Mouse (Mus musculus): Measurements from ENCODE around the gene Kcng1.

Kcng1 gene

DNA sequence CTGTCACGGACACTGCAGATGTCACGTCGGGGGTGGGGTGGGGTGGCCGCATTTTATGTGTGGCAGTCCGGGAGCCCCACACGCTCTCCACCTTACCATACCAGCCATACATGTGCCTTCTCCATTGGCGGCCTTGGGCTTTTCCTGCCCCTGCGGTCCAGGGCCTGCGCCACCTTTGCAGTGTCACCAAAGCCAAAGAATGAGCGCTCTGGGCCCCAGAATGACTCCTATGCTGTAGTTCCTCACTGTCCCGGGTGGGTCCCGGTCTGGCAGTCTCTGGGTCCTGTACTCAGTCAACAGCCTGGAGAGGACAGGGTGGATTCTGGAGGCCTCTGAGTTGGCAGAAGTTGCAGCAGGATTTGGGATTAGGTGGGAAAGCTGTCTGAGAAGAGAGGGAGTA lies at the start of gene Kcng1:
TSS of gene Kcng1 (minus strand) at position 155 of the 400 bp plus-strand sequence.
- no peak for DNase-seq

DNA sequence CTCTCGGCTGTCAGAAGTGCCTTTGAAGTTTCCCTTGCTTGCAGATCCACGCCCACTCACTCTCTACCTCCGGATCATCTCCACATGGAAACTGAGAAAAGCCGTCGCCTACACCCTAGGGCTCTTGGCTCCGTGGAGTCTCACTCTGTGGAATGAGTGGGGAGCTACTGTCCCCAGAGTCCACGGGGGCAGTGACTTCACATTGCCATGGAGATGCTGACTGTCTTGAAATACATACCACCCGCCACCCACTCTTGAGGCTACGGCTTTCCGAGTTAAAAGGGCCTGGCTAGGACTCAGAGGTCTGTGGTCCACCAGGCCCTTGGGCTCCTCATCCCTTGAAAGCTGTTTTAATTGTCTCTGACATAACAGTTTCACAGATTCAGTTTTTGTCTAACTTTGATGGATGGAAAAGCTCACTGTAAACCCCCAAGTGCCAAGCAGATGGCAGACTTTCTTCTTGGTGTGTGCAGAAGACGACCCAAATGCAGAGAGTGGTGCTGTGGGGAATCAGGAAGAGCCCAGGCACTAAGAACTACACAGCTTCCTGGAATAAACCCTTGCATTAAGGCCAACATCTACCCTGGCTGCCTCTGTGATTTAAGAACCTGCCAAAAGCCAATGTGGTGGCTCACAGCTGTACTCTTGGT lies 49.0 kb upstream of the Kcng1 start:
- DNase-seq = no peak

DNA sequence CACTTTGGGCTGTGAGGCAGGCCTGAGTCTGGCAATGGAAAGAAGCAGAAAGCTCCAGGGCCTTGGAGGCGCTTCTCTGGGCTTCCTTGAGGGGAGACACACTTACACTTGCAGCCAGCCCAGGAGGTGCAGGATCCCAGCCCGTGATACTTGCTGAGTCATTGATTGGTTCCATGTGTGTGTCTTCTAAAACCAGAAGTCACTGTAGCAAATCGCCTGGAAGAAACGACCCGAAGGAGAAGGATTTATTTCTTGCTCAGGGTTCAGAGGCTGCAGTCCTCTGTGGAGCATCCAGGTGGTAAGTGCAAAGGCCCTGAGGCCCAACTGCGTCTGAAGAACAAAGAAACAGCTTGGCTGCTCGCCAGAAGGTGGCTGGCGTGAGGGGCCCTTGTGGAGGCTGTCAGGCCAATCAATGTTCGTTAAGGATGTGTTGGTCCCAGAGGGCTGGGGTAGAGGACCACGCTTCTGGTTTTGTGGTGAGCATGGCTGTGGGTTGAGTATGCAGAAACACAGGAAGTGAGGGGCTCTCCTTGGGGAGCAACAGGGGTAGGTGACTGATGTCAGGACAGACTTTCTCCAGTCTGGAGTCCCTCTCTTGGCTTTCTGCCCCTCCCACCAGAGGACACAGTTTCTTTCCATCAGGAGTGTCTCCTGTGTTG lies 40.3 kb upstream of the Kcng1 start:
- DNase-seq = no peak

DNA sequence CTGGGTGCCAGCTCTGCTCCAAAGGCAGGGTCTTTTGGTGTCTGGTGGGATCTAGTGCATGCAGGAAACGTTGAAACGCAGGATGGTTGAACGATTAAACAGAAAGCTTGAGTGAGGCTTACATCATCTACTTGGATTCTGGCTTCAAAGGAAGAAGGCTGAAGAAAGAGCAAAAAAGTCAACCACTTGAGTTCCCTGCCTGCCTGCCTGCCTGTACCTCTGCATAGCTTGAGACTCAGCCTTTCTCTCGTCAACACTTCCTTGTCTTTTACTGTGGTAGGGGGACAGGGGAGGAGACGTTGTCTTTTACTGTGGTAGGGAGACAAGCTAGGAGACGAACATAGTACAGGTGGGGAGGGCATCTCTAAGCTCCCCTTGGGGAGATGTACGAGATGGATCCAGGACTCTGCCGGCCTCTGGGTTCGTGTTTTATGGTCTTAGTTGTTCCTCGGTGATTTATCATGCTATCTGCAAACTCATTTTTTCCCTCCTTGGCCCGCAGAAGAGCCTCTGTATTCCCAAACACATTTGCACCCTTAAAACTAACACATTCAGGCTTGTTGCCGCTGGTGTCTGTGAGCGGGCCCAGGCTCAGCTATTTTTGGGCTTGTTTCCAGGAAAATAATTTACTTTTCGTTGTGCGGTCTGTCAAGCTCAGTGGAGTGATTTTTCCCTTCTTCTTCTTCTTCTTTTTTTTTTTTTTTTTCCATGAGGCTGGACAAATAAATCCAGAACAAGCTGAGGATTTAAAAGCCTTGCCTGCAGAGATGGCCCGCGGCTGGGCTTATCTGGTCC lies 39.0 kb upstream of the Kcng1 start:
- DNase-seq = no peak

DNA sequence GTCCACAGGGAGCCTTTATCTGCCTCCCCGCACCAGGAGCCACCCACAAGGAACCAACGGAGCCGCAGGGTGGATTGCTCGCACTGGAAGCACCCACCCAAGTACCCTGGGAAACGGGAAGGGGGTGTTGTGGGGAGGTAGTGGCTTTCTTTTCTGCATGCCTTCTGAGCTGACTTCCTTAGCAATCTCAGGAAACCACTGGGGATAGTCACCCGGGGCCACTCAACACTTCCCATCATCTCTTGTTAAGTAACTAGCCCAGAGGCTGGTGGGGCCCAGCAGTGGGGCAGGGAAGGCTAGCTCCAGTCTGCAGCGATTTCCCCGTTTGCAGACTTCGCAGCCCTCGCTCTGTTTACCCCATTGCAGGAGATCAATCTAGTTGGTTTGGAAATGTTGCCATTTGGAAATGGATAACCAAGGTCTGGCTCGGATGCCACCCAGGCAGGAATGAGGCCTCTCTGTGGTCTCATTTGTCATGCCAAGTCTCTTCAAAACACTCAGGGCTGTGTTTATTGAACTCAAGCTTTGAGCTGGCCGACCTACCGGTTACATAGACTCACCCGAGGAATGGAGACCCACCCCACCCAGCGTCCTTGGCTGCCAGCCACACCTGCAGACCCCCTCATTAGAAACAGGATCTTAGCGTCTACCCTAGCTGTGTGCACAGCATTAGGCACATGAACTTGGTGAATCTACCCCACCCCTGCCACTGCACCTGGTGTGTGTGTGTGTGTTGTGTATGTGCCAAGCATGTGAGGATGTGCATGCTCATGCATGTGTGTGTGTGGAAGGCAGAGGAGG lies 33.3 kb upstream of the Kcng1 start:
- peak; percentile 18 for DNase-seq

DNA sequence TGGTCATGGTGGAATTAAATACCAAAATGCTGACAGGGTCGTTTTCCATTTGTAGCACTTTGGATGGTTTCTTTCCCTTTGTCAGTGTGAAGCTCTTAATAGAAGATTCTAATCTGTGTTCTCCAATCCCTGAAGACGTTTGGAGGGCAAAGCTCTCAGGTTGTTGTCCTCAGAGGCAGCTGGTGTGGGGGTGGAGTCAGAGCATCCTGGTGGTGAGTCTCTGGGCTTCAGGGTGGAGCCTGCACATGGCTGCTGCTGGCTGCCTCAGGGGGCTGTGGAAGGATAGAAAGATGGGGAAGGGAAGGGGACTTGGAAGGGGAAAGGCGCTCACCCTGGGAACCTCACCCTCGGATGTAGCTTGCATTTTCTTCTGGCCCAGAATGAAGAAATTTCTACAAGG lies 31.0 kb upstream of the Kcng1 start:
- DNase-seq = no peak

DNA sequence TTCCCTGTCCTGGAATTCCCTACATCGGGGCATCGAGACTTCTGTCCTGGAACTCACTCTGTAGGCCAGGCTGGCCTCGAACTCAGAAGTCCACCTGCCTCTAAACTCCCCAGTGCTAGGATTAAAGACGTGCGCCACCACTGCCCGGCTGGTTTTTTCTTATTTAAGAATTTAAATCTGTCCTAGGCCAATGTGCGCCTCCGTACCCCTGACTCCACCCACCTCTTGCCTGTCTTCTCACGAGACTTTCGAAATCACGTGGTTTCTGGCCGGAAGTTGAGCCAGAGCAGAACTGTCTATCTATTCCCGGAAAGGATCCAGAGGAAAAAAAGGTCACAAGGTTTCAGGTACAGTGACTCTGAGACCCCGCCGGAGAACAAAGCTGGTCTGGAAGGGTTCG lies 29.5 kb upstream of the Kcng1 start:
- DNase-seq = no peak

DNA sequence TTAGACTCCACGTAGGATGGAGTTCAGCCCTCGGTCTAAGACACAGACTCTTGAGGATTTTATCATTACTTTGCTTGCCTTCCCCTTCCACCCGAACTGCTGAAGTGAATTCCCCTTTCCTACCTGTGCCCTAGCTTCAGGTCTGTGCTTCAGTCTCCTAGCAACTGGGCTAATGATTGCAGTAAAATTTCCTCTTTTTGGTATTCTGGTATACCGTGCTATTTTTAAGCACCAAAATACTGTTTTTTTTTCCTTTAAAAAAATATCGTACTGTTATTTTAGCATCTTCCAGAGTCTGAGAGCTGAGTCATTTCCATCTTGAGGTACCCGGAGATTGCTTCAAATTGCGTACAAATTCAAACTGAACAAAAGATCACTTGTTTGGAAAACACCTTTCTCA lies 27.4 kb upstream of the Kcng1 start:
- DNase-seq = no peak

DNA sequence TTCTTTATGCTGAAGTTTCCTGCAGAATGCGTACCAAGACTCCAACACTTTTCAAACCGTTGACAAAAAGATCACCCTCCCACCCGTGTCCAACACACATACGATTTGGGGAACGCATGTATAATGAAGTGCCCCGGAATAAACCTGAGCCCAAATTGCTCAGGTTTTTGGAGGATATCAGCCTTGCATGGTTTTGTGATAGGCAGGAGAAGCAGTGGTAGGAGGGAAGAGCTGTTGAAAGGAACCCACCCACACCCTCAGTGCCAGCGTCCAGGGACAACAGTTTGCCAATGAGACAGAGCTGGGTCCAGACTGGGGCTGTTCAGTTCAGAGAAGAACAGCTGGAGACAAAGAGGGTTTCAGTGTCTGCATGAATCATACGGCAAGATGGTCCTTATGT lies 18.1 kb upstream of the Kcng1 start:
- no peak for DNase-seq

DNA sequence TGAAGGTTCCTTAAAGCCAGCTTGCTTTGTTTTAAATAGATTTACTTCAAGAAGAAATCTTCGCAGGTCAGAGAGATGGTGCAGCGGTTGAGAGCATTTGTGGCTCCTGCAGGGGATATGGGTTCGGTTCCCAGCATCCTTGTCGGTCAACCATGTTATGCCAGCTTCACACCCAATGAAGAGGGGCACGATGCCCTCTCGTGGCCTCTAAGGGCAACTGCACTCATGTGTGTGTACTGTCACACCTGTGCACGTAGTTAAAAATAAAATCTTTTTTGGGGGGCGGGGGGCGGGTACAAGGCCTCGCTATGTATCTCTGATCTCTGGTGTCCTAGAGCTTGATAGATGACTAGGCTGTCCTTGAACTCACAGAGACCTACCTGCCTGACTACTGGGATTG lies 15.0 kb upstream of the Kcng1 start:
- DNase-seq = no peak

DNA sequence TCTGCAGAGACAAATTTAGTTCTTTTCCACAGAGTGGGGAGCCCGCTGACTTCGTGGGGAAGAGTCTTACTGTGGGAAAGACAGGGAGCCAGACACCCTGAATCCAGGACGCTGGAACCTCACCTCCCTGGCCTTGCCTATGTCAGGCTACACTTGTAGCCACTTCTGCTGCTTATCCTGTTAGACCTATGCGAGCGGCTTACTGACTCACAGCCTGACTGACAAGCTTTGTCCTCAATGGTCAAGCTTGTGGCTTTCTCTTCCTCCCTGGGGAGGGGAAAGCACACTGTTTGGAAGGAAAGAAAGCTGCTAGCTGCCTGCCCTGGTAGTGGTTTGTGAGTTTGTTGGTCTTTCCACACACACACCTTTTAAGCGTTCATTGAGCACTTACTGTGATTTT lies 11.0 kb upstream of the Kcng1 start:
- no peak for DNase-seq

DNA sequence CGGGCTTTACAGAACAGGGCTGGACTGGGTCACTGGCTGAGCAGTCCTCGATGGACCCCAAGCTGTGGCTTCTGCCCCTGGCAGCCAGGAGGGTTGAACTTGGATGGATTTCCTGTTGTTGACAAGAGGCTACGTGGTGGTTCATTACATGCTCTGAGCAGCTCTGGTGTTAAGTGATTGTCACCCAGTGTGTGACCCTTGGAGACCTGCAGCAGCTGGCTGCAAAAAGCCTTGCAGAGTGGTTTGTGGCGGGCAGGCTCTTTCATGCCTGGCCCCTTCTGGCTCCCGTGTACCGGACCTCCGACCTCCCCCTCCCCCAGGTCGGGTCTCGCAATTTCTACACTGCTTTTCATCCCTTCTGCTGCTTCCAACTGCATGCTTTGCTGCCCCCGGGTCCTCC lies 10.5 kb upstream of the Kcng1 start:
- DNase-seq = no peak

DNA sequence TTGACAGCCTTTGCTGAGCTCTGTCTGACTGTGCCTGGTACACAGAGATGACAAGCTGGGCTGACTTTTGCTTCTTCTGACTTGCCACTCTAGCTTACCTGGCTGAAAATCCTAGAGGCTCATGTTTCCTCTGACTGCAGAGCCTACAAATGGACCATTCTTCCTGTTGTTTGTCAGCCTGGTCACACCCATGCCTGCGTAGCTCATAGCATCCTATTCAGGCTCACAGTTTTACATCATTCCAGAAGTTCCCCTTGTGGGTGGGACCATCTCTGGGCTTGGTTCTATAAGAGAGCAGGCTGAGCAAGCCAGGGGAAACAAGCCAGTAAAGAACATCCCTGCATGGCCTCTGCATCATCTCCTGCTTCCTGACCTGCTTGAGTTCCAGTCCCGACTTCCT lies 8.3 kb upstream of the Kcng1 start:
- DNase-seq = no peak

DNA sequence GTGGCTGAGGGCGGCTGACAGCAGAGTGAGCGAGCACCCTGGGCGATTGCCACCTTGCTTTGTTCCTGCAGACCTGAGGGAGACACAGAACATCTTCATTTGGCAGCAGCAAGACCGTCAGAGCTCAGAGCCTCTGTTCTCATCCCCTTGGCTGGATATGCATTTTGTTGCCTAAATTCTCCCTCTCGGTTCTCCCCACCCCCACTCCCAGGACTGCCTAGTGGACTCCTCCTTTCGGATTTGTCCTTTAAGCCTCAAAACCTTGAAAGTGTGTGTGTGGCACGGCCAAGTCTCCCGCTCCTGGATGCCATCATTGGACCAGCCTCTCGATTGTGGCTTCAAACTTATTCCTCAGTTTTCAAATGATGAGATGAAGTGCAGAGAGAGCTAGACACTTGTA lies 7.5 kb upstream of the Kcng1 start:
- no peak for DNase-seq

DNA sequence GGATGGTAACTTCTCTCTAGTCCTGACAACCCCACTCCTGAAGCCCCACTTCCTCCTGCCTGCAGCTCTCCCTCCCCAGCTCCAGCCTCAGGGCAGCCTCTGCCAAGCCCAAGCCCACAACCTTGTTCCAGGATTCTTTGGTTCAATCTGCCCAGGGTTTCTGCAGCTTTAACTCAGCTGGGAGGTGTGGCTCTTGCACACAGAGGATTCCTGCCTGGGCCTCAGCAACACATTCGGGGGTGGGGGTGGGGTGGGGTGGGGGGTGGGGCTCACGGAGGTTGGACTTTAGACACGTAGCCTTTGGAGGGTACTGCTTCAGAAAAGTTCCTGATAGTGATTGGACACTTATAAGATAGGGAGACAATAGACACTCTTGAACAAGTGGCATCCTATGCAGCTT lies 5.5 kb upstream of the Kcng1 start:
- DNase-seq = no peak

DNA sequence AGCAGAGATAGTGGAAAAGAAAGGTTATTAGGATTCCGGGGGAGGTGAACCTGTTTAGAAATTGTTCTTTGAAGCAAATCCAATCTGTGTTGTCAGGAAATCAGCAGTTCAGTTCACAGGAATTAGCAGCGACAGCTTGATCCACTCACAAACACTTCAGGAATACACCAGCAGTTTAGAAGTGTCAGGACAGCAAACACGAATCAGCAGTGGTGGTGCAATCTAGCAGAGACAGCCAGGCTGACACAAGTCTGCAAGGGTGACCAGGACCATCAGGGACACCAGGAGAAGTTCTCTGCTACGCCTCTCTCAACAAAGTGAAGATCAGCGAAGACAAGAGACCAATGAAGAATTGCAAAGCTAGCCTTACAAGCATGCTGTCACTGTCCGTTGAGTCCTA lies 3.6 kb upstream of the Kcng1 start:
- DNase-seq = no peak

DNA sequence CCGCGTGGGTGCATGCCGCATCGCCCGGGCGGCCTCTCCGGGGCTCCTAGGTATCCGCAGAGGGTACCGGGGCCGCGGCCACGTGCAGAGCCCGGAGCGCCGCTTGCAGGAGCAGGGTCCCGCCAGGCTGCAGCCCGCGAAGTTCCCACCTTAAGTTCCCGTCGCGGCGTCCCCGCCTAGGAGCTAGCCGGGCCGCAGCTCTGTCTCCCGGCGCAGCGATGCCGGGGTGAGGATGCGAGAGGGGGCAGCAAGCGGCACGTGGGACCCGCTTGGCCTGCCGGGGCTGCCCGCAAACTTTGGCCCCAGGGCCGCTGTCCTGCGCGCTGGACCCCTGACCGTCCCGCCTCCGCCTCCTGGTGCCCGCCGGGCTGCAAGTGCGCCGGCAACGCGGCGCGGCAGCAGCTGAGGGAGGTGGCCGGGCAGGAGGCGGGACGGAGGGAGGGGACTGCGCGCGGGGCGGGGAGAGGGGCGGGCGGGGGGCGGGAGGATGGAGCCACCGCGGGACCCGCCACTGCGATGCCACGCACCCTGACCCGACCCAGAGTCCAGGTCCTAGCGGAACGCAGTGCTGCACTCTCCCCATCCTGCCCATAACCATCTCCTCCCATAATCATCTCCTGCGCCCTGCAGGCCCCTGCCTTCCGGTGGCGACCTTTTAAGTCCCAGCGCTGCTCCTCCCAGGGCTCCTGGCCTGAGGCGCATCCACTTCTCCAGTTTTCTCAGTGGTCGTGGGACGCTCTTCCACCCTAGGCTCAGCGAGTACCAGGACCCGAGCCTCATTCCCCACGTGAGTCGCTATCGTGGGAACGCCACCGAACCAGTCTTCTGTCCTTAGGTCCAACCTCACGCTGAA lies 581 bp downstream of the Kcng1 start:
- peak; percentile 51 for DNase-seq

DNA sequence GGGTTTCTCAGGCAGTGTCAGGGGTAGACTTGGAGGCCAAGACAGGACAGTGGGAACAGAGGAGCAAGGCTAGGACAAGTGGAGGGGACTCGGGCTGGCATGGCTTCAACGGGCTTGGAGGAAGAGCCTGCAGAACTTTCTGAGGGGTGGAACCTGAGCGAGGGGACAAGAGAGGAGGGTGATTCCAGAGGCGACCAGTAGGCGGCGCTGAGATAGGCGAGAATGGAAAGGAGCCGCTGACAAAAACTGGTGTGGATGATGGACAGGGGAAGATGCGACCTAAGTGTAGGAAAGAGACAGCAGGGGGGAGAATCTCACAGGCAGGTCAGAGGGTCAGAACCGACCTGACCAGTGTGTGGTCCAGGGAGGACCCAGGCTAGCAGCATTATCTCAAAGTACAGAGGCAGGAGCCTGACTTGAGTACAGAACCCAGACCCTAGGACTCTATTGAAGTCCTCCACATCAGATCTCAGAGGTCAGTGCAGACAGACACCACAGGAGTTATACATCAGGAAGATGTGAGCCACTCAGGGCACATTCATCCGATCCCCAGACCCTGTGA lies 7.1 kb downstream of the Kcng1 start:
- DNase-seq = peak; percentile 70

DNA sequence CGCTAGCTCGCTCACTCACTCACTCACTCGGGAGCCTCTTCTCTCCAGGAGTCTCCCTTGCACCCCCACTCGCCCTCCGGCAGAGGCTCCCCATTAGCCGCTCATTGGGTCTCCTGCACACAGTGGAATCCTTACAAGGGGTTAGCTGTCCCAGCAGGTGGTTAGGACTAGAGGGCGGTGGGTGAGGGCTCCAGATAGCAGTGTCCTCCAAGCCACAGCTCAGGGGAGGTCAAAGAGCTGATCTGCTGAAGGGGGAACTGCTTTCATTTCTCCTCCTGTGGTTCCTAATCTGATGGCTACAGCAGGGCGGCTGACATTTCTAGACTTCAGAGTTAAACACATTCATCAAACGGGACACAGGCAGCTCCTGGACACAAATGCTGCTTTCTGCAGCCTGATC lies 8.1 kb downstream of the Kcng1 start:
- no peak for DNase-seq

DNA sequence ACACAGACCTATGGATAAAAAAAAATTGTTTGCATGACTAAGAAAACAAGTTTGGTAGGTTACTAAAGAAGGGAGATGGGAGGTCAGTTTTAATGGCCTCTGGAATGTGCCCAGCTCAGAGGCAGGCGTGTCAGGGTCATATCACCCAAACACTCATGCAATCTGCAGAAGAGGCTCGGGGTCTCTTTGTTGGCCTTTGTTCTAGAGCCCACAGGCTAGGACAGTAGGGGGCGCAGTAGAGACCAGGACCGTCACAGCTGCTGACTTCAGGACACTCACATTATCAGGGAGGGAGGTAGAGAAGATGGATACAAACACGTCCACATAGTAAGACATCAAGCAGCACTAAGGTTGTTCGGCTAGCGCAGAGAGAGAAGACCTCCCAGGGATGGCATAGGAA lies 13.5 kb downstream of the Kcng1 start:
- DNase-seq = peak; percentile 22

DNA sequence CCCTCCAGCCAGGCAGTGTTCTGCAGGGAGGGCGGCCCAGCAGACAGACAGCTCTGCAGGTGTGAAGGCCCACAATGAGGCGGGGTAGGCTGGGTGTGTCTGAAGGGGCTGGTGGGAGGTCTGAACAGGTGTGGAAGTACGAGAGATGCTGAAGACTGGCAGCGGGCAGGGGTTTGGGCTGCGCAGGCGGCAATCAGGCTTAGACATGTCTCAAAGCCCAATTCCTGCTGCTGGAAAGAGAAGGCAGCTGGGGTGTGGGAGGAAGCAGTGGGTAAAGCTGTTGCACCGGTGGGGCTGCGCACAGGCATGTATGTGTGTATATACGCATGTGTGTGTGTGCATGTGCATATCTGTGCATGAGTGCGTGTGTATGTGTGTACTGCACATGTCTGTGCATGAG lies 20.6 kb downstream of the Kcng1 start:
- no peak for DNase-seq

DNA sequence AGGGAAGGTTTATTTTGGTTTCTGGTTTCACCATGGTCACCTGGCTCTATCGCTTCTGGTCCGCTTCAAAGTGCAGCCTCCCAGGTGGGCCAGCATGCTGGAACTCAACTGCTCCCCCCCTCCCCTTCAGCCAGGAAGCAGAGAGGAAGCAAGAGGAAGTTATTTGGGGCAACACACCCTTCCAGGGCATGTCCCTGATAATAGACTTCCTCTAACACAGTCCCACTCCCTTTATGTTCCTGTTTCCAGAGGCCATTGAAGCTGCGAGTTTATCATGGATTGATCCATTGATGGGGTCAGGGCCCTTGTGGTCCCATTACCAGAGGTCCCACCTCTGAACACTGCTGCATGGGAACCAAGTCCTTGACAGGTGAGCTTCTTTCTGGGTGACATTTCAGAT lies 21.4 kb downstream of the Kcng1 start:
- DNase-seq = no peak
